Mouse (Mus musculus) limb, embryonic 11.5 days (tissue): Measurements from ENCODE around the gene Olfr875. TPM values are rescaled to one million over a fixed set of nuclear protein-coding genes. Genes with fewer than 3 reads are reported as not detected.
"Not testable (repeated sequence)": the region's sequence is repeated elsewhere in the genome, so short reads cannot be mapped to it uniquely, and the experiment has no call there.

Experiments
- ATAC-seq: fragments of 200-750 bp; cut with Nextera tagmentation; 2 replicates; pipeline ENCODE4 v1.8.0; 2017; ENCODE audit warnings: low read depth; ENCODE audit not compliant: insufficient number of reproducible peaks, low FRiP score, low TSS enrichment
- DNase-seq: peaks from one replicate; pipeline ENCODE4 v3.0.0-alpha.2; 2015; ENCODE audit warnings: low spot score
- H3K27ac ChIP-seq: fragments of 300-500 bp; sonication (generic); replicated peaks from 2 replicates; pipeline ENCODE4 v1.5.1; 2014; ENCODE audit warnings: low read depth, mild to moderate bottlenecking, low read length
- H3K27me3 ChIP-seq: fragments of 300-500 bp; sonication (generic); 2 replicates; pipeline ENCODE4 v1.6.1; 2014; ENCODE audit warnings: mild to moderate bottlenecking, low read length, mixed read lengths; ENCODE audit not compliant: control insufficient read depth, insufficient read depth
- H3K36me3 ChIP-seq: fragments of 300-500 bp; sonication (generic); 2 replicates; pipeline ENCODE4 v1.6.1; 2014; ENCODE audit warnings: mild to moderate bottlenecking, low read length, moderate library complexity, mixed read lengths; ENCODE audit not compliant: control insufficient read depth, insufficient read depth
- H3K4me1 ChIP-seq: fragments of 300-500 bp; sonication (generic); 2 replicates; pipeline ENCODE4 v1.6.1; 2014; ENCODE audit warnings: low read length, mixed read lengths; ENCODE audit not compliant: control insufficient read depth, insufficient read depth
- H3K4me2 ChIP-seq: fragments of 300-500 bp; sonication (generic); 2 replicates; pipeline ENCODE4 v1.6.1; 2014; ENCODE audit warnings: low read depth, mild to moderate bottlenecking, moderate library complexity; ENCODE audit not compliant: severe bottlenecking
- H3K4me3 ChIP-seq: fragments of 300-500 bp; sonication (generic); 2 replicates; pipeline ENCODE4 v1.5.1; 2014; ENCODE audit warnings: low read depth, low read length
- H3K9ac ChIP-seq: fragments of 300-500 bp; sonication (generic); 2 replicates; pipeline ENCODE4 v1.6.1; 2014; ENCODE audit warnings: mild to moderate bottlenecking, low read length
- H3K9me3 ChIP-seq: fragments of 300-500 bp; sonication (generic); 2 replicates; pipeline ENCODE4 v1.6.1; 2016; ENCODE audit warnings: low read length; ENCODE audit not compliant: control insufficient read depth
- WGBS: fragments of 180-500 bp; shearing (Covaris S2); extraction: QIAGEN DNeasy Blood & Tissue Kit; methylation state at CpG from one replicate; pipeline ENCODE4 v1.1.7; 2014; 5-methylcytosine and 5-hydroxymethylcytosine counted together
- polyA plus RNA-seq: library from polyadenylated mRNA; unstranded; fragments of >200 nt; fragmentation: Nextera tagmentation; extraction: Ambion mirVana; gene quantifications from 2 replicates; pipeline ENCODE4 v1.2.1, GENCODE M21; 2014

Olfr875 gene
- polyA plus RNA-seq, 1 experiment from 2014 or later, result not detected

DNA sequence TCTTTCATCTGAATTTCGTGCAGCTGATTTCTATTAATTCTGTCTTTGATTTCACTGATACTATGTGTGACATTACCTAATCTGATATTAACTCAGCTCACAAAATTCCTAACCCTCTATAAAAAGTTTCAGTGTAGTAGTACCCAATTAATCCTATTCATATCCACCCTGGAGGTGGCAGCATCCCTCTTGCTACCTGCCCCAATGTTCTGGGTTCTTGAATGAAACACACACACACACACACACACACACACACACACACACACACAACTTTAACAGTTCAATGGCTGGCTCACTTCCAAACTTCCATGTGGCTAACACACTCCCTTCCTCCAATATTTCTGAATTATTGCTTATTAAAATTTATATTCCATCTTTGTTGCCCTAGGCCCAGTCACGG, 996 bp upstream of the Olfr875 start:
- Histone ChIP-seq H3K9ac (no peak overlapping the region), H3K4me1 (no peaks in the 10 kb centered on the region), H3K27ac (no peak overlapping the region), H3K9me3 (no peaks in the 10 kb centered on the region), H3K4me2 (no peak overlapping the region), H3K27me3 (no peaks in the 10 kb centered on the region), H3K4me3 (no peak overlapping the region), H3K36me3 (no peaks in the 10 kb centered on the region)
- WGBS, result 68% methylated on average over 2 of the region's 2 CpGs
- ATAC-seq, result no peak
- DNase-seq, result no peak

DNA sequence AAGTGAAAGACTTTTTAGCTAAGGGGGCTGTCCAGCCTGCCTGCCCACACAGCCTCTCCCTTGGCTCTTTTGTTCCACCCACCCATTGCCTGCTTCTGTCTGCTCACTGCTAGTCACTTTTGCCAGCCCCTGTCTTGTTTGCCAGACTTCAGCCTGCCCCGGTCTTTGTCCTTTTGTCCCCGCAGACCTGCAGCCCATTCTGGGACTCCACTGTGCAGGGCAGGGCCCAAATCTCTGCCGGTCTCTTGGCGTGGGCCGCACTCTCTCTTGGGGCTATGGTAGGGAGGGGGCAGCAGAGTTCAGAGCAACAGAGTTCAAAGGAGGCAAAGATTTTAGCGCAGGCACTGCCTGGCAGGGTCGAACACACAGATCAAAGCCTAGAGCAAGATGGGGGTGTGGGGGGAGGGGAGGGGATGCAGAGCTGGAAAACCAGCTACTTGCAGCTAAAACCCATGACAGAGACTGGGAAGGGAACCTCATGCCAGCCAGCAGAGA, 11.2 kb downstream of the Olfr875 start:
- H3K36me3 ChIP-seq, result no peaks in the 10 kb centered on the region
- H3K9ac ChIP-seq, result peak overlapping the region; percentile 55
- DNase-seq (peak; percentile 69), ATAC-seq (peak; percentile 92)
- H3K4me3 ChIP-seq, result 0 out of 2 replicates have a peak overlapping the region, but pooled peaks have one; percentile 6
- no peaks in the 10 kb centered on the region for H3K9me3 ChIP-seq
- H3K27ac ChIP-seq, result peak overlapping the region; percentile 72
- 2% methylated on average over 7 of the region's 7 CpGs for WGBS
- peak overlapping the region; percentile 33; the same call in 1 of the 2 replicates for H3K4me2 ChIP-seq
- 0 out of 2 replicates have a peak, but pooled peaks cover 2% of the 10 kb centered on the region for H3K4me1 ChIP-seq
- no peaks in the 10 kb centered on the region for H3K27me3 ChIP-seq

DNA sequence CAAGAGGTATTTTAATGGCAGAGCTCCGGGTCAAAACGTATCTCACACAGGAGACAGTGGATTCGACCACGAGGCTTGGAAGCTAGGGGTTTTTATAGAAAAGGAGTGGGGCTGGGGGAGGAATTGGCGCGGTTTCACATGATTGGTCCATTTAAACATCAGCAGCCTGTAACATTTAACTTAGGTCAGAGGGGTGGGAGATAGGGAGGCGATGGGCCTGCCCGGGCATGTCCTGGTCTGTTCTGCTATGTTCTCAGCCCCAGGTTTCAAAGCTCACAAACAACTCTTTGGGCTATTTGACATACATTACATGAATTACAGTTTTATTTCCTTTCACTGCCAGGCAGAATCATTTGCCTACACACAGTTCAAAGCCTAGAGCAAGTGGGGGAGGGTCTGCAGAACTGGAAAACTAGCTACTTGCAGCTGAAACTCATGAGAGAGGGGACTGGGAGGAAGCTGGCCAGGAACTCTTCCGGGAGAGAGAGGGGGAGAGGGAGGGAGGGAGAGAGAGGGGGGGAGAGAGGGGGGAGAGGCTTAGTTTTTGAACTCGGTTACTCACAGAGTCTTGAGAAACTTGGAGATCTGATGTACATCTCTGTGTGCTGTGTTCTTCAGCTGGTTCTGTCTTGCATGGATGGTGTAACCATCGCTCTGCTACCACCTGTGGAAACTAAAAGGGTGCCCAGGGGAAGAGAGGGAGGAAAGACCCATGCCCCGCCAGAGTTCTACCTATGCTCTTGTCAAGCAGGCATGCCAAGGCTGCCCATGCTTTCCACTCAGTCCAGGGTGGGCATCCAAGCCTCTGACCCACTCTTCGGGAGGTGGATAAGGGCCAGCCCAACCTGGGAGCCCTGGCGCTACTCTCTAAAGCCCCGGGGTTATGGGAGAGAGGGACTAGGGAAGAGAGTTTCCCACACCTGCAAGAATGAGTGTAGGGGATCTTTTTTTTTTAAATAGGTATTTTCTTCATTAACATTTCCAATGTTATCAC, 12.0 kb downstream of the Olfr875 start:
- 61% methylated on average over 9 of the region's 15 CpGs for WGBS

DNA sequence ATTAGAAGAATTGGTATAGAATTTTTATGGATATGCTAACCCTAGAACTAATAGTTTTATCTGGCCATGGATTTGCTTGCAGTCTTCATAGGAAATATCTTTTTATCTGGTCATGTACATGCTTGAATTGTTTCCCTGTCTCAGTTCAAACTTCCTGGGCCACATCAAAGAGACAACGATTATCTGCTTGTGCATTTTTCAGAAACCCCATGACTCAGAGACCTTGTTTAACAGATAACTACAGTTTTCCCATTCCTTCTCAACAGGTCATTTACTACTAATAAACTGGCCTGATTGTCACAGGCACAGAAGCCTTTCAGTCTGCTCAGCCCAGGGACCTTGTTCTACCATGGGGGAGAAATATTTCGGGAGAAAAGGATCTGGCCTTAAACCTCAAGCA, 14.8 kb downstream of the Olfr875 start:
- Histone ChIP-seq H3K9ac (no peak overlapping the region), H3K4me1 (0 out of 2 replicates have a peak, but pooled peaks cover 2% of the 10 kb centered on the region), H3K36me3 (no peaks in the 10 kb centered on the region), H3K27me3 (no peaks in the 10 kb centered on the region), H3K9me3 (no peaks in the 10 kb centered on the region), H3K27ac (no peak overlapping the region), H3K4me2 (no peak overlapping the region), H3K4me3 (no peak overlapping the region)
- ATAC-seq (no peak), DNase-seq (no peak)
- WGBS, result 87% methylated on average over 2 of the region's 2 CpGs

More for the DNA sequence above, 12.0 kb downstream of the Olfr875 start:
- H3K27me3 ChIP-seq, H3K4me3 ChIP-seq, H3K4me1 ChIP-seq, H3K36me3 ChIP-seq, H3K9me3 ChIP-seq, H3K9ac ChIP-seq: not testable (repeated sequence)
- peak; percentile 53 for ATAC-seq
- DNase-seq, result peak; percentile 43
- H3K4me2 ChIP-seq, result peak overlapping the region; percentile 33; the same call in 1 of the 2 replicates
- peak overlapping the region; percentile 72; the same call in 1 of the 2 replicates for H3K27ac ChIP-seq

DNA sequence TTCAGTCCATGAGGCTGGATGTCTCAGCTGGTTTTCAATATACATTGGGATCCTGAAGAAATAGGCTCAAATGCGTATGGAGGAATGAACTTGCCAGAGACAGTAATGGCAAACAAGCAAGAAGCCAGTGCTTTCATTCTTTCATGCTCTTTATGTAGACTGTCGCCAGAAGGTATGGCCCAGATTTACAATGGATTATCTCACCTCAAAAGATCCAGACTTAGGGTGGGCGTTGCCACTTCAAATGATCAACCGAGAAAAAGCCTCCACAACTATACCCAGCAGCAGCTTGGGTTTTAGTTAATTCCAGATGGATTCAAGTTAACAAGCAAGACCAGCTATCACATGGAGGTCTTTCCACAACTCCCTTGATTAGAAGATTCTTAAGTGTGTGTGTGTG, 30.4 kb downstream of the Olfr875 start:
- DNase-seq (no peak), ATAC-seq (no peak)
- Histone ChIP-seq H3K9ac (no peak overlapping the region), H3K27me3 (no peaks in the 10 kb centered on the region), H3K4me2 (no peak overlapping the region), H3K4me3 (no peak overlapping the region), H3K27ac (no peak overlapping the region), H3K9me3 (no peaks in the 10 kb centered on the region), H3K4me1 (no peaks in the 10 kb centered on the region), H3K36me3 (no peaks in the 10 kb centered on the region)
- 64% methylated on average over 4 of the region's 4 CpGs for WGBS

DNA sequence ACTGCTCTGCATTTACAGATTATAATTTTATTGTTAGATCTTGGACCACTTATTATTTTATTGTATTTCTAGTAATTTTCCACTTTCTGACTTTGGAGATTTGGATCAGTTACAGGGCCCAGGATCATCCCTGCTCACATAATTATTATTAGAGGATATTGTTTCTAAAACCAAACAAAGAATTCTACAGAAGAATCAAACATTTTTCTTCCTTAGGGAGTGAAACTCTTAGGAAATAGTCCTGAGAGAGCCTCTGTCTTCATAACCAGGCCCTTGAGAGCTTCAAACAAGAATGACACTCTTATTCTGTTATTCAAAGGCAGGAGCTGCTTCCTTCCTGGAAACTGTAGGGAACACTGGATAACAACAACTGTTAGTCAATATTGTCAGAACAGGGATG, 31.1 kb downstream of the Olfr875 start, which contains the start of gene Olfr876:
Olfr876 (plus strand) TSS at position 301 of the 400 bp plus-strand sequence.
- Histone ChIP-seq H3K4me1 (no peaks in the 10 kb centered on the region), H3K27me3 (no peaks in the 10 kb centered on the region), H3K4me2 (no peak within 1 kb of the TSS), H3K4me3 (no peak within 1 kb of the TSS), H3K9me3 (no peaks in the 10 kb centered on the region), H3K27ac (no peak within 1 kb of the TSS), H3K9ac (no peak within 1 kb of the TSS), H3K36me3 (no peaks in the 10 kb centered on the region)
- DNase-seq (no peak), ATAC-seq (no peak)

DNA sequence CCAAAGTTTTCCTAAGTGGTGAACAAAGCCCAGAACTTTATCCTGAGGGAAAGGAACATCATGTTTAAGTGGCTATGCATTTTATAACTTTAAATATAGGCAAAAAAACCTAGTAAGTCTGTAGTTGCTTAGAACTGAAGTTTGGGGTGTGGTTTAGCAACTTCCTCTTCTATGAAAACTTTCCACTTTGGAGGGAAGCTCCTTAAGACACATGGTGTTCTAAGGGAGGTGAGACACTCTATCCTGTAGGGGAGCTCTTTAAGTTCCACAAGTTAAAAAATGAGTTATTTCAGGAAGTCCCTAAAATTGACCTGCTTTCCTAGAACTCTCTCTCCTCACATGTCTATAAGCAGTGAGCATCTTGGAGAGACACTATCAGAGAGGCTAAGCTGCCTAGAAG, 35.6 kb downstream of the Olfr875 start:
- H3K36me3 ChIP-seq, result no peaks in the 10 kb centered on the region
- no peak overlapping the region for H3K4me2 ChIP-seq
- H3K27me3 ChIP-seq, result no peaks in the 10 kb centered on the region
- no peaks in the 10 kb centered on the region for H3K9me3 ChIP-seq
- no peak overlapping the region for H3K27ac ChIP-seq
- H3K9ac ChIP-seq, result no peak overlapping the region
- H3K4me3 ChIP-seq, result no peak overlapping the region
- DNase-seq (no peak), ATAC-seq (no peak)
- no peaks in the 10 kb centered on the region for H3K4me1 ChIP-seq

DNA sequence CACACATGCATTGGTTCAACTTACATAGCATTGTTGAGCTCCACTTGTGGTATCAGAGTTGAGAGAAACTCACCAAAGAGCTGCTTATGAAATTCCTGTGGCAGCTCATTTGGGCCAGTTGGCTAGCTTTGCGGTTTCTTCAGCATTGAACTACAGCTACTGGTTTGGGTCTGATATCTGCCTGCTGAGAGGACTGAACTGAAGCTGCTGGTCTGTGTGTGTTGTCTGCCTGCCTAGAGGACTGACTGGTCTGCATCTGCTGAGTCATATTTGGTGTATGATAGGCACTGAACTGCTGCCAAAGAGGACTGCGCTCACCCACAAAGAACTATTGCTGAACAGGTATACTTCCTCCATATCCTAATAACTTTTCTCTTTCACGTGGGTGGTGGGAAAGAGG, 36.8 kb downstream of the Olfr875 start:
- 86% methylated on average over 3 of the region's 3 CpGs for WGBS
- no peak for ATAC-seq
- Histone ChIP-seq H3K9me3 (no peaks in the 10 kb centered on the region), H3K27me3 (no peaks in the 10 kb centered on the region), H3K9ac (no peak overlapping the region), H3K4me3 (no peak overlapping the region), H3K36me3 (no peaks in the 10 kb centered on the region), H3K27ac (no peak overlapping the region), H3K4me1 (no peaks in the 10 kb centered on the region), H3K4me2 (no peak overlapping the region)
- DNase-seq, result no peak
